In genomic region chr6:84048856-84049255, GRCm38 (mm10) we compare ENCODE assay signal across 10 mouse cellular contexts. TPM values are rescaled to one million over a fixed set of nuclear protein-coding genes. Genes with fewer than 3 reads are reported as not detected.
DNase-seq lines count a peak whose midpoint lies in the region; ATAC-seq and TF ChIP-seq lines count a peak whose summit lies in the region.
"Had no signal": no experiment of that assay in that cellular context is flagged by ENCODE, and none has a peak within 500 bp of the region (broad histone marks: within the 10 kb centered on the region; RNA-seq: fewer than 3 reads in every experiment).

No protein-coding gene starts in this region.

- no peaks in the 10 kb centered on the region for H3K27me3 ChIP-seq in kidney, adult 2 months (replicated peaks; ENCODE audit: control insufficient read depth, insufficient read depth, low read length)
- H3K27me3 ChIP-seq: liver, embryonic 15.5 days had no signal

- TF ChIP-seq POLR2A in lung, adult 2 months (IDR thresholded peaks at IDR 0.05; ENCODE audit: borderline replicate concordance, extremely low read depth, low read depth, low read length): no peak
- TF ChIP-seq POLR2A in kidney, adult 2 months (IDR thresholded peaks at IDR 0.05; ENCODE audit: low read depth, low read length): no peak

- TF ChIP-seq CTCF in lung, adult 2 months (IDR thresholded peaks at IDR 0.05; ENCODE audit: insufficient read depth, low read length): no peak
- no peak for TF ChIP-seq CTCF in kidney, adult 2 months (conservative IDR thresholded peaks at IDR 0.05; ENCODE audit: insufficient read depth, insufficient read length, low read depth, low read length)

- DNase-seq in adrenal gland, adult (ENCODE audit: inconsistent age in 2 of 2, low spot score in 1 of 2): peak; percentile 47 to 55
- no peak for DNase-seq in adrenal gland, postnatal 4 days (ENCODE audit: low spot score in 2 of 2)
- DNase-seq in lung, postnatal 10 days: peak; percentile 16
- no peak for DNase-seq in lung, adult 2 months
- DNase-seq in kidney, adult 2 months: peak; percentile 83
- DNase-seq in embryo, embryonic 10.5 days (ENCODE audit: low spot score): no peak
- no peak for DNase-seq in MN1 (ENCODE audit: low spot score)
- DNase-seq: gastrocnemius, postnatal 25 days had no signal

- peaks cover 10% of the 10 kb centered on the region for H3K4me1 ChIP-seq in lung, adult 2 months (ENCODE audit: control insufficient read depth, insufficient read depth, low read length)
- no peaks in the 10 kb centered on the region for H3K4me1 ChIP-seq in kidney, adult 2 months (ENCODE audit: control insufficient read depth, insufficient read depth, low read length)
- H3K4me1 ChIP-seq: liver, embryonic 15.5 days had no signal

- no peak overlapping the region for H3K4me3 ChIP-seq in lung, adult 2 months (replicated peaks; ENCODE audit: extremely low read depth, low read depth, low read length)
- H3K4me3 ChIP-seq in kidney, adult 2 months (ENCODE audit: insufficient read depth, low read depth, low read length): no peak overlapping the region
- H3K4me3 ChIP-seq: liver, embryonic 15.5 days had no signal

- H3K36me3 ChIP-seq in kidney, adult 2 months (ENCODE audit: control insufficient read depth, insufficient read depth, low read length): no peaks in the 10 kb centered on the region; the same call in 1 of the 2 replicates
- H3K36me3 ChIP-seq: liver, embryonic 15.5 days had no signal

- ATAC-seq in granulocyte monocyte progenitor cell, adult 5-6 weeks (replicated peaks; ENCODE audit: poor library complexity, severe bottlenecking): no peak

- WGBS in lung, adult 2 months: 42% methylated on average over 2 of the region's 2 CpGs
- WGBS in kidney, adult 2 months: 53% methylated on average over 2 of the region's 2 CpGs

- no peak overlapping the region for H3K27ac ChIP-seq in kidney, adult 2 months (ENCODE audit: insufficient read depth, low read depth, low read length)
- H3K27ac ChIP-seq: liver, embryonic 15.5 days had no signal

RNA-seq across cellular contexts. Expression of gene Dysf, which starts 40.5 kb away (rescaled TPM):
- 10 to 100 TPM; 66.5 to 66.9 TPM for total RNA-seq in adrenal gland, postnatal 4 days (2021)
- 14.4 and 21.9 TPM in 2 replicates for polyA plus RNA-seq in lung, adult 2 months (2012; rRNA removed)
- 20.7 and 20.8 TPM in 2 replicates for polyA plus RNA-seq in kidney, adult 2 months (2012; rRNA removed)
- total RNA-seq in granulocyte monocyte progenitor cell, adult 5-6 weeks (2014; fragmentation: Nextera tagmentation): not detected in 2 replicates
- total RNA-seq in granulocyte monocyte progenitor cell, adult 5-6 weeks (2017): not detected in 2 replicates

Comparison
In these comparisons a context has a peak if more than half of its experiments do, and no peak if none do; other contexts are left out.
1. DNase-seq: peak in adrenal gland, adult (2 of 2), lung, postnatal 10 days (single experiment) and kidney, adult 2 months (single experiment); none in adrenal gland, postnatal 4 days (0 of 2), lung, adult 2 months (single experiment), embryo, embryonic 10.5 days (single experiment) and MN1 (single experiment).
2. RNA of gene Dysf, which starts 40.5 kb away (total RNA-seq): 66.5 to 66.9 TPM in adrenal gland, postnatal 4 days; not detected in granulocyte monocyte progenitor cell, adult 5-6 weeks; every median in the first group is over 10 times any median in the second.